Mouse (Mus musculus): ENCODE data around the gene Gm21677. TPM values are rescaled to one million over a fixed set of nuclear protein-coding genes. Genes with fewer than 3 reads are reported as not detected.
"Not testable (repeated sequence)": the region's sequence is repeated elsewhere in the genome, so short reads cannot be mapped to it uniquely, and the experiment has no call there.

Gm21677 gene
- not detected in 2 replicates for polyA plus RNA-seq (2014; fragmentation: Nextera tagmentation; extraction: Ambion mirVana)

DNA sequence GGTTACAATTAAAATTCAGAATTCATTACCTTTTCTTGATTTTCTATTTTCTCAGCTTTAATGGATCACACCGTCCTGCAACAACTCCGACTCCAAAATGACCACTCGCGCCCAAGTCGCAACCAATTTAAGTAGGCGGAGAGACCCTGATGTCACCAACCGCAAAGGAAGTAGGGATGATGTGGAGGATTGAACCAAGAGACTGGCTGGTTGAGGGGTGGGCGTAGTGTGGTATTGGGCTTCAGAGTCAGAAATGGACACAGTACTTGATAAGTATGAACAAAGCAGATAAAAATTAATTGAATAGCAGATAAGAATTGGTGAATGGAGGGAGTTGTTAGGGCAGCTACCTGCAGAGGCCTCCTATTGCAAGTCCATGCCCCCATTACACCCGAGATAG lies at the start of gene Gm21677:
TSS of gene Gm21677 (minus strand) at position 101 of the 400 bp plus-strand sequence.
- not testable (repeated sequence) for ATAC-seq (replicated peaks; ENCODE audit: insufficient number of reproducible peaks, low FRiP score, low TSS enrichment, low read depth); H3K9me3 ChIP-seq (replicated peaks; ENCODE audit: control insufficient read depth, low read length); H3K27ac ChIP-seq (replicated peaks; ENCODE audit: low read depth, low read length); H3K9ac ChIP-seq (replicated peaks; ENCODE audit: low read length); H3K36me3 ChIP-seq (replicated peaks; ENCODE audit: control insufficient read depth, insufficient read depth, low read depth, low read length); H3K4me3 ChIP-seq (ENCODE audit: low read depth, low read length); H3K27me3 ChIP-seq (ENCODE audit: control insufficient read depth, insufficient read depth, low read length); H3K4me1 ChIP-seq (ENCODE audit: control insufficient read depth, insufficient read depth, low read length); DNase-seq (ENCODE audit: low spot score); H3K4me2 ChIP-seq (ENCODE audit: low read depth, low read length)
- WGBS, result no CpG with 5 or more reads among the region's 9 CpGs

DNA sequence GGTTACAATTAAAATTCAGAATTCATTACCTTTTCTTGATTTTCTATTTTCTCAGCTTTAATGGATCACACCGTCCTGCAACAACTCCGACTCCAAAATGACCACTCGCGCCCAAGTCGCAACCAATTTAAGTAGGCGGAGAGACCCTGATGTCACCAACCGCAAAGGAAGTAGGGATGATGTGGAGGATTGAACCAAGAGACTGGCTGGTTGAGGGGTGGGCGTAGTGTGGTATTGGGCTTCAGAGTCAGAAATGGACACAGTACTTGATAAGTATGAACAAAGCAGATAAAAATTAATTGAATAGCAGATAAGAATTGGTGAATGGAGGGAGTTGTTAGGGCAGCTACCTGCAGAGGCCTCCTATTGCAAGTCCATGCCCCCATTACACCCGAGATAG lies 39.0 kb upstream of the Gm21677 start, which contains the start of gene Gm21693:
TSS of gene Gm21693 (minus strand) at position 101 of the 400 bp plus-strand sequence.
- ATAC-seq (replicated peaks; ENCODE audit: insufficient number of reproducible peaks, low FRiP score, low TSS enrichment, low read depth); H3K27me3 ChIP-seq (ENCODE audit: control insufficient read depth, insufficient read depth, low read length); DNase-seq (ENCODE audit: low spot score); H3K9me3 ChIP-seq (replicated peaks; ENCODE audit: control insufficient read depth, low read length); H3K36me3 ChIP-seq (replicated peaks; ENCODE audit: control insufficient read depth, insufficient read depth, low read depth, low read length); H3K27ac ChIP-seq (replicated peaks; ENCODE audit: low read depth, low read length); H3K4me1 ChIP-seq (ENCODE audit: control insufficient read depth, insufficient read depth, low read length); H3K9ac ChIP-seq (replicated peaks; ENCODE audit: low read length); H3K4me3 ChIP-seq (ENCODE audit: low read depth, low read length); H3K4me2 ChIP-seq (ENCODE audit: low read depth, low read length): not testable (repeated sequence)
- no CpG with 5 or more reads among the region's 9 CpGs for WGBS

DNA sequence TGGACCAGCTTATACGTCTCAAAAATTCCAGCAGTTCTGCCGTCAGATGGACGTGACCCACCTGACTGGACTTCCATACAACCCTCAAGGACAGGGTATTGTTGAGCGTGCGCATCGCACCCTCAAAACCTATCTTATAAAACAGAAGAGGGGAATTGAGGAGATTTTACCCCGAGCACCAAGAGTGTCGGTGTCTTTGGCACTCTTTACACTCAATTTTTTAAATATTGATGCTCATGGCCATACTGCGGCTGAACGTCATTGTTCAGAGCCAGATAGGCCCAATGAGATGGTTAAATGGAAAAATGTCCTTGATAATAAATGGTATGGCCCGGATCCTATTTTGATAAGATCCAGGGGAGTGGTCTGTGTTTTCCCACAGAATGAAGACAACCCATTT lies 34.4 kb upstream of the Gm21677 start:
- H3K27ac ChIP-seq (replicated peaks; ENCODE audit: low read depth, low read length); ATAC-seq (replicated peaks; ENCODE audit: insufficient number of reproducible peaks, low FRiP score, low TSS enrichment, low read depth): not testable (repeated sequence)

More for the DNA sequence above, 34.4 kb upstream of the Gm21677 start:
- H3K9me3 ChIP-seq (replicated peaks; ENCODE audit: control insufficient read depth, low read length); H3K4me1 ChIP-seq (ENCODE audit: control insufficient read depth, insufficient read depth, low read length); H3K9ac ChIP-seq (replicated peaks; ENCODE audit: low read length); H3K27me3 ChIP-seq (ENCODE audit: control insufficient read depth, insufficient read depth, low read length); DNase-seq (ENCODE audit: low spot score); H3K4me3 ChIP-seq (ENCODE audit: low read depth, low read length); H3K4me2 ChIP-seq (ENCODE audit: low read depth, low read length); H3K36me3 ChIP-seq (replicated peaks; ENCODE audit: control insufficient read depth, insufficient read depth, low read depth, low read length): not testable (repeated sequence)
- WGBS, result no CpG with 5 or more reads among the region's 11 CpGs

Other genes starting within 250 kb of the Gm21677 start
- gene Gm21693, start 38.9 kb upstream of the Gm21677 start, polyA plus RNA-seq (2014; fragmentation: Nextera tagmentation; extraction: Ambion mirVana), result not detected in 2 replicates
- gene Gm21704, start 103.7 kb upstream of the Gm21677 start, polyA plus RNA-seq (2014; fragmentation: Nextera tagmentation; extraction: Ambion mirVana), result not detected in 2 replicates
- gene Gm21708, start 103.7 kb upstream of the Gm21677 start, polyA plus RNA-seq (2014; fragmentation: Nextera tagmentation; extraction: Ambion mirVana), result not detected in 2 replicates

All from embryonic facial prominence, embryonic 11.5 days (tissue).